Mouse (Mus musculus) frontal cortex, postnatal 10 days (tissue): ENCODE results near the gene Gps2.

ENCODE experiments used
- DNase-seq, 2 experiments: peaks; one replicate each; pipeline ENCODE4 v3.0.0; 2022; ENCODE audit warnings: low spot score in 2 of 2, mixed read lengths in 1 of 2

Gene Gps2

DNA sequence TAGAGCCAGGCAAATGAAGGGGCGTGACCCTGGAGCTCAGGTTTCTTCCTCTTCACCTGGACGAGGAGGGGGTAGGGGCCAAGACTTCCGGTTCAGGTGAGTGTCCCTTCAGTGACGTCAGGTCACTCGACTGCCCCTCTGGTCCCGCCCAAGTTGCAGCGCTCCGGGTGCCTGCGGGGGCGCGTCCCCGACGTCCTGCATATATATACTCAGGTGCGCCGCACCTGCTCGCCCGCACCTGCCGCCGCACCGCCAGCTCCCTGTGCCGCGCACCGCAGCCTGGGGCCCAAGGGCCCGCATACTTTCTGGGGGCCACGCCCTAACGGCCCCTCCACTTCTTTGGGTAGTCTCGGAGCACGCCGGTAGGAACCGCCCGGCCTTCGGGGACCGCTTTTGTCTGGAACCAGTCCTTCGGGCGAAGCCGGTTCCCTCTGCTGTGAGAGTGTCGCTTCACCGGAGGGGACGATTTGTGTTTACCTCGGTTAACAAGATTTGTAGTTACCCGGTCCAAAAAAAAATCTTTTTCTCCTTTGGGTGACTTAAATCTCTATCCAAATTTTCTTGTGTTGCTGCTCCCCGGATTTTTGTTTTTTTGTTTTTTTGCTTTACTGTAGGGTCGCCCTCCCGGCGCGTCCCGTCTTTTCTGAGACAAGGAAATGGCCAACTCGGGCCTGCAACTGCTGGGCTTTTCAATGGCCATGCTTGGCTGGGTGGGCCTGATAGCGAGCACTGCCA is 51.8 kb downstream of the Gps2 start:
- no peak for DNase-seq
